Mouse (Mus musculus) urinary bladder, postnatal 4 days (tissue): Measurements from ENCODE around the gene Diras1.

Experiments
- DNase-seq, 2 experiments: peaks; one replicate each; pipeline ENCODE4 v3.0.0; 2021 to 2022; ENCODE audit warnings: low spot score in 2 of 2

Gene Diras1

DNA sequence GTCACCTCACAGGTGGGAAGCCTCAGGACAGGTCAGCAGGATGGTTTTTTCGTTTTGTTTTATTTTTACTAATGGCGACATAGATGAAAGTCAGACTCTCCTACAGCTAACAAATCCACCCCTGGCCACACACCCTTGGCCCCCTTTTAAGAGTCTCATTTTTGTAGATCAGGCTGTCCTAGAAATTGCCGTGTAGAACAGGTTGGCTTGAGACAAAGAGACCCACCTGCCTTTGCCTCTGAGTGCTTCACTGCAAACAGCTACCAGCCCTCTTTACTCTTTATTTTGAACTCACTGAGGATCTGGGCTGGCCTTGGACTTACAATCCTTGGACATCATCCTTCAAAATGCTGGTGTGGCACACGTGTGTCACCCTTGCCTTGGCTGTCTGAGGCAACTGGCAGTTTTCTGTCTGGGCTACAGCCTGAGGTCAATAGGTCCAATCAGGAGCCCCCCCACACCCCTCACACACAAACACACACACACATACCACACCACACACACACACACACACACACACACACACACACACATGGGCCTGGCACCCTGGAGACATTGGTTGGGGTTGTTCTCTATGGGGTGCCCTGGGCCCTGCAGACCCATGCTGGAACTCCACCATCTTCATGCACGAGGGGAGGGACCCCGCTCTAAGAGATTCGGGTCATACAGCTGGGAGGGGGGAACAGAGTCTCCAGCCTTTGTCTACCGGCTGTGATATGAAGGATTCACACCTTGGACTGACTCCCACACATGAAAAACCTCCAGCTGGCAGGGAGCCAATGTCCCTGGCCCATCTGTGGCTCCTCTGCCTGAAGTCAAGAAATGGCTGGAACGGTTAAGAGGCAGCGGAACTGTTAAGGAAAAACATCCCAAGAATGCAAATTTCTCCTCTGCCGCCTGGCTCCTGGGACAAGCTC is 53.1 kb downstream of the Diras1 start:
- peak in 1 of 2 experiments; percentile 75 for DNase-seq

DNA sequence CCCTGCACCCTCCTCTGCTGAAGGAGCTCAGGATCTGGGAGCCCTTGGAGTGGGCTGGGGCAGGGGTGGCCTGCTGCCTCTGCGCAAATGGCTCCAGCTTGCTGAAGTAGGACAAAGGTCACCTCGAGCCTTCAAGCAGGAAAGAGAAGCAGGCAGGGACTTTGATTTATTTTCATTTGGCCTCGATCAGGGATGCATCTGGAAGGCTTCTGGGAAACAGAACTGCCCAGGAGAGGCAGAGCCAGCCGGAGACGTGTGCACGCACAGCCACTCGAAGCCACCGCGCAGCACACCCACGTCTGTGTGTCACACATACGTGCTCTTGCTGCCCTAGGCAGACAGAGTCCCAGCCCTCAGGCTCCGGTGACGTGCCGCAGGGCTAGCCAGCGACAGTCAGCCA is 53.9 kb downstream of the Diras1 start:
- no peak for DNase-seq

DNA sequence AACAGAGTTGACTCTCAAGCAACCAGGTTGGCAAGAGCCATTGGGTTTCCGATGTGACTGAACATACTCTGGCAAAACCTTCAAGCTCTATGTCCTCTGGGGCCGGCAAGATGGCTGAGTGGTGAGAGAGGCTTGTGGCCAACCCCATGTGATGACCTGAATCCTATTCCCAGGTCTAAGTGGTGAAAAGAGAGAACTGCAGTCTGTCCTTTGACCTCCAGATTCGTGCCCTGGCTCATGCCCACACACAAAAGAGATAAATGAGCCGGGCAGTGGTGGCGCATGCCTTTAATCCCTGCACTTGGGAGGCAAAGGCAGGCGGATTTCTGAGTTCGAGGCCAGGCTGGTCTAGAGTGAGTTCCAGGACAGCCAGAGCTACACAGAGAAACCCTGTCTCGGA is 55.3 kb downstream of the Diras1 start:
- DNase-seq, result no peak
